Mouse (Mus musculus) neural tube, embryonic 13.5 days (tissue): ENCODE results near the gene Dnah14. TPM values are rescaled to one million over a fixed set of nuclear protein-coding genes. Genes with fewer than 3 reads are reported as not detected.

Experiments
- ATAC-seq: fragments of 200-750 bp; cut with Nextera tagmentation; 2 replicates; pipeline ENCODE4 v1.8.0; 2017; ENCODE audit warnings: low read depth, mild to moderate bottlenecking, moderate TSS enrichment, moderate library complexity
- H3K27ac ChIP-seq: fragments of 300-500 bp; sonication (generic); replicated peaks from 2 replicates; pipeline ENCODE4 v1.5.1; 2015; ENCODE audit warnings: moderate library complexity, mild to moderate bottlenecking, inconsistent platforms
- H3K27me3 ChIP-seq: fragments of 300-500 bp; sonication (generic); 2 replicates; pipeline ENCODE4 v1.6.1; 2015; ENCODE audit warnings: mild to moderate bottlenecking, inconsistent platforms
- H3K36me3 ChIP-seq: fragments of 300-500 bp; sonication (generic); 2 replicates; pipeline ENCODE4 v1.6.1; 2015; ENCODE audit warnings: mild to moderate bottlenecking, inconsistent platforms
- H3K4me1 ChIP-seq: fragments of 300-500 bp; sonication (generic); replicated peaks from 2 replicates; pipeline ENCODE4 v1.6.1; 2015; ENCODE audit warnings: inconsistent platforms
- H3K4me2 ChIP-seq: fragments of 300-500 bp; sonication (generic); 2 replicates; pipeline ENCODE4 v1.6.1; 2015; ENCODE audit warnings: inconsistent platforms, mild to moderate bottlenecking, moderate library complexity
- H3K4me3 ChIP-seq: fragments of 300-500 bp; sonication (generic); 2 replicates; pipeline ENCODE4 v1.5.1; 2015; ENCODE audit warnings: mild to moderate bottlenecking, inconsistent platforms
- H3K9ac ChIP-seq: fragments of 300-500 bp; sonication (generic); 2 replicates; pipeline ENCODE4 v1.6.1; 2015; ENCODE audit warnings: moderate library complexity, mild to moderate bottlenecking, inconsistent platforms
- H3K9me3 ChIP-seq: fragments of 300-500 bp; sonication (generic); 2 replicates; pipeline ENCODE4 v1.6.1; 2016; ENCODE audit warnings: inconsistent platforms
- WGBS: fragments of 180-500 bp; shearing (Covaris S2); methylation state at CpG from one replicate; pipeline ENCODE4 v1.1.7; 2015; 5-methylcytosine and 5-hydroxymethylcytosine counted together
- polyA plus RNA-seq: library from polyadenylated mRNA; unstranded; fragments of >200 nt; fragmentation: Nextera tagmentation; extraction: Ambion mirVana; gene quantifications from 2 replicates; pipeline ENCODE4 v1.2.1, GENCODE M21; 2015

Dnah14 gene
- polyA plus RNA-seq, 1 experiment from 2014 or later: 0.47 TPM

- no peaks in the 10 kb centered on the region for H3K9me3 ChIP-seq
- 46% methylated on average over 6 of the region's 6 CpGs for WGBS
- H3K27me3 ChIP-seq: no peaks in the 10 kb centered on the region
- ATAC-seq: no peak
- no peaks in the 10 kb centered on the region for H3K4me1 ChIP-seq
- no peak overlapping the region for H3K4me3 ChIP-seq
- no peak overlapping the region for H3K4me2 ChIP-seq
- H3K9ac ChIP-seq: no peak overlapping the region
- no peaks in the 10 kb centered on the region for H3K36me3 ChIP-seq
- no peak overlapping the region for H3K27ac ChIP-seq
These were observed 46.9 kb downstream of the Dnah14 start for GRCm38 (mm10) chr1:181623149-181623680.

DNA sequence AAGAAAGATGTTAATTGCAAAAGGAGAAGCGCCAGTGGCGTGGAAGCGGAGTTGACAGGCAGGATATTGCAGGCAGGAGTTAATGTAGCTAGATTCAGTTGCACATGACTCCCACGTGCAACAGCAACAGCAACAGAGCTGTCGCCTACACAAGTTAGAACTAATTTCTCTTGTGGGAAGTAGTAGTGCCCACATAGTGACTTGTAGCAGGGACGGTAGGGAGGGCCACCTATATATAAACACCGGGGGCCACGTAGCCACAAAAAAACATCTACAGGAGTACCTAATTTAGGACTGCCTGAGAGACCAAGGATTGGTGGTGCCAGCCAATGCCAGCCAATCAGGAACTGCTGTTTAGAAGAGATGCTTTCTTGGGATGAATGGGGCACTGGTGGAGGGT, 48.5 kb downstream of the Dnah14 start:
- Histone ChIP-seq H3K4me3 (no peak overlapping the region), H3K4me1 (no peaks in the 10 kb centered on the region), H3K27ac (no peak overlapping the region), H3K9ac (no peak overlapping the region), H3K9me3 (no peaks in the 10 kb centered on the region), H3K36me3 (no peaks in the 10 kb centered on the region), H3K27me3 (no peaks in the 10 kb centered on the region), H3K4me2 (no peak overlapping the region)
- WGBS: 93% methylated on average over 8 of the region's 8 CpGs
- no peak for ATAC-seq

DNA sequence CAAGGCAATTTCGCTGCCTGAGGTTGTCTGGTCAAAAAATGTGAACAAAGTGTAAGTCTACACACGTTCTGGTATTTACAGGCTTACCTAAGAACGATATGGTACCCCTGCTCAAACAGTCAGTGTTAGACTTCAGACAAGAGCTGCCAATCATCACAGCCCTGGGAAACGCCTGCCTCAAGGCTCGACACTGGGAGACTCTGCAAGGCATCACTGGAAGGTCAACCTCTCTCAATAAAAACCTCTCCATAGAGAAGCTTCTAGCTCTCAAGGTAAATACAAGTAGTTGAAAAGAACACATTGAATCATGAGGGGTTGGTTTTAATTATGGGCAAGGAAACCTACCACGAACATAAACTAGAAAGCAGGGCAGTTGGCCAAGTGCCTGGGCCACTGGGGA, 51.9 kb downstream of the Dnah14 start:
- H3K4me2 ChIP-seq: no peak overlapping the region
- H3K9ac ChIP-seq: no peak overlapping the region
- ATAC-seq: no peak
- H3K27ac ChIP-seq: no peak overlapping the region
- no peaks in the 10 kb centered on the region for H3K4me1 ChIP-seq
- no peaks in the 10 kb centered on the region for H3K9me3 ChIP-seq
- H3K4me3 ChIP-seq: no peak overlapping the region
- H3K27me3 ChIP-seq: no peaks in the 10 kb centered on the region
- WGBS: 75% methylated on average over 6 of the region's 6 CpGs
- H3K36me3 ChIP-seq: no peaks in the 10 kb centered on the region

GRCm38 (mm10) chr1:181631371-181631770, 55.0 kb downstream of the Dnah14 start:
- no peaks in the 10 kb centered on the region for H3K36me3 ChIP-seq
- WGBS: 82% methylated on average over 4 of the region's 4 CpGs
- H3K4me1 ChIP-seq: no peaks in the 10 kb centered on the region
- no peaks in the 10 kb centered on the region for H3K9me3 ChIP-seq
- no peak overlapping the region for H3K27ac ChIP-seq
- no peaks in the 10 kb centered on the region for H3K27me3 ChIP-seq
- H3K4me2 ChIP-seq: no peak overlapping the region
- no peak overlapping the region for H3K9ac ChIP-seq
- no peak overlapping the region for H3K4me3 ChIP-seq
- ATAC-seq: no peak

- Histone ChIP-seq H3K4me1 (no peaks in the 10 kb centered on the region), H3K4me2 (no peak overlapping the region), H3K9ac (no peak overlapping the region), H3K9me3 (no peaks in the 10 kb centered on the region), H3K36me3 (no peaks in the 10 kb centered on the region), H3K27ac (no peak overlapping the region), H3K27me3 (no peaks in the 10 kb centered on the region), H3K4me3 (no peak overlapping the region)
- no peak for ATAC-seq
- 77% methylated on average over 12 of the region's 12 CpGs for WGBS
These were observed 61.8 kb downstream of the Dnah14 start for GRCm38 (mm10) chr1:181637997-181638713.

- Histone ChIP-seq H3K9me3 (no peaks in the 10 kb centered on the region), H3K4me2 (no peak overlapping the region), H3K4me1 (no peaks in the 10 kb centered on the region), H3K27me3 (no peaks in the 10 kb centered on the region), H3K36me3 (no peaks in the 10 kb centered on the region), H3K9ac (no peak overlapping the region), H3K27ac (no peak overlapping the region), H3K4me3 (no peak overlapping the region)
- 88% methylated on average over 2 of the region's 2 CpGs for WGBS
- no peak for ATAC-seq
These were observed 64.0 kb downstream of the Dnah14 start for GRCm38 (mm10) chr1:181640383-181640782.

GRCm38 (mm10) chr1:181647467-181647866, 71.1 kb downstream of the Dnah14 start:
- no peak overlapping the region for H3K9ac ChIP-seq
- no peak for ATAC-seq
- H3K36me3 ChIP-seq: no peaks in the 10 kb centered on the region
- H3K4me3 ChIP-seq: no peak overlapping the region
- 58% methylated on average over 8 of the region's 8 CpGs for WGBS
- H3K4me1 ChIP-seq: no peaks in the 10 kb centered on the region
- no peak overlapping the region for H3K27ac ChIP-seq
- H3K4me2 ChIP-seq: no peak overlapping the region
- H3K27me3 ChIP-seq: no peaks in the 10 kb centered on the region
- no peaks in the 10 kb centered on the region for H3K9me3 ChIP-seq

DNA sequence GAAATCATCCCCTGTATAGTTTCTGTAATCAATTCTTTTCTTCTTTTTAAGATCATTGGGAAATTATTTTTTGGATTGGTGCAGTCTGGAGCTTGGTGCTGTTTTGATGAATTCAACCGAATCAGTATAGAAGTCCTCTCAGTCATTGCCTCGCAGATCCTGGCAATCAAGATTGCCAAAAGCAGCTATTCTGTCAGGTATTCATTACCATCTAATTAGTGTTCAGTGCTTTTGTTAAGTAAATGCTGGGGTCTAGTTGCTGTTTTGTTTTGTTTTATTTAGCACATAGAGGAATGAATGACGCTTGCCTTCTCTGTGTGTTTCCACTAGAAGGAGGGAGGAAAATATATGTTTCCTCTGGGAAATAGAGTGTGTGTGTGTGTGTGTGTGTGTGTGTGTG, 77.1 kb downstream of the Dnah14 start:
- ATAC-seq: no peak
- Histone ChIP-seq H3K27me3 (no peaks in the 10 kb centered on the region), H3K4me1 (peaks cover 8% of the 10 kb centered on the region; the same call in 1 of the 2 replicates), H3K36me3 (no peaks in the 10 kb centered on the region), H3K9me3 (no peaks in the 10 kb centered on the region), H3K4me3 (no peak overlapping the region), H3K9ac (no peak overlapping the region), H3K4me2 (no peak overlapping the region), H3K27ac (no peak overlapping the region)
- WGBS: 24% methylated on average over 3 of the region's 3 CpGs

GRCm38 (mm10) chr1:181656421-181656820, 80.1 kb downstream of the Dnah14 start:
- H3K27me3 ChIP-seq: no peaks in the 10 kb centered on the region
- H3K9ac ChIP-seq: no peak overlapping the region
- H3K4me2 ChIP-seq: no peak overlapping the region
- H3K9me3 ChIP-seq: no peaks in the 10 kb centered on the region
- no peak overlapping the region for H3K4me3 ChIP-seq
- H3K27ac ChIP-seq: no peak overlapping the region
- peaks cover 8% of the 10 kb centered on the region; the same call in 1 of the 2 replicates for H3K4me1 ChIP-seq
- ATAC-seq: no peak
- WGBS: 92% methylated on average over 5 of the region's 5 CpGs
- no peaks in the 10 kb centered on the region for H3K36me3 ChIP-seq

DNA sequence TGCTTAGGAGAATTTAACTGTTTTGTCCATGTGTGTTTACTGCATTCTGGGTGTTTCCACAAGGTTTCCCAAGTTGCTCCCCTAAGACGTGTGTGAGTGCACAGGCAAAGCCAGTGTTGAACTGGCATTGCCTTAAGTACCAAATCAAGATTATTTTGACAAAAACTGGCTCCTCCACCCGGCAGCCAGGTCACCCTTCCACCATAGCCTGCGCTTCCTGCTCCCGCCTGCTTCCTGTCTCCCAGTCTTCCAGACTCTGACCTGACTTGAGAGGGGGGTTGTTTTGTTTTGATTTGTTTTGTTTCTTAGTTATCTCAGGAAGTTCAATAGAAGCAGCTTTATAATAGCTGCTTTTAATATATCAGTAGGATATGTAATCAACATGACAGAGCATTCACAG, 90.4 kb downstream of the Dnah14 start:
- no peaks in the 10 kb centered on the region for H3K27me3 ChIP-seq
- H3K4me3 ChIP-seq: no peak overlapping the region
- no peaks in the 10 kb centered on the region for H3K4me1 ChIP-seq
- H3K27ac ChIP-seq: no peak overlapping the region
- no peaks in the 10 kb centered on the region for H3K36me3 ChIP-seq
- H3K9me3 ChIP-seq: no peaks in the 10 kb centered on the region
- ATAC-seq: no peak
- no peak overlapping the region for H3K4me2 ChIP-seq
- 69% methylated on average over 4 of the region's 4 CpGs for WGBS
- no peak overlapping the region for H3K9ac ChIP-seq

GRCm38 (mm10) chr1:181694729-181695498, 118.6 kb downstream of the Dnah14 start:
- H3K9ac ChIP-seq: no peak overlapping the region
- 65% methylated on average over 5 of the region's 5 CpGs for WGBS
- no peak overlapping the region for H3K4me2 ChIP-seq
- no peaks in the 10 kb centered on the region for H3K4me1 ChIP-seq
- no peaks in the 10 kb centered on the region for H3K9me3 ChIP-seq
- no peak for ATAC-seq
- no peak overlapping the region for H3K4me3 ChIP-seq
- H3K36me3 ChIP-seq: no peaks in the 10 kb centered on the region
- no peaks in the 10 kb centered on the region for H3K27me3 ChIP-seq
- no peak overlapping the region for H3K27ac ChIP-seq

DNA sequence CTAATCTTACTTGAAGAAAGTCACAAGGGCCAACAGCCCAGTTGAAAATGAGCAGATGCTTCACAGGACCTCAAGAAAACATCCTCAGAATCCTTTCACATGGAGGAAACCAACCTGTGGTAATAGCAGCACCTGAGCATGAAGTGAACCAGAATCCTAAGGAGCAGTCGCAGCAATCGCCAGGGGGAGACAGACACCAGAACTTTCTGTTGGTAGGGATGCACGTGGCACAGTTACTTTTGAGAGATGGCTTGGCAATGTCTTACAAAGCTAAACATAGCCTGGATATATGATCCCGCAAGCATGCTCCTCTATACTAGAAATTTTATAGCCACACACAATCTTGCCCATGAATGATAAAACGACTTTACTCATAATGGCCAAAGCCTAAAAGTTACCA, 152.3 kb downstream of the Dnah14 start:
- H3K27me3 ChIP-seq: no peaks in the 10 kb centered on the region
- no peaks in the 10 kb centered on the region for H3K9me3 ChIP-seq
- ATAC-seq: no peak
- no peaks in the 10 kb centered on the region for H3K36me3 ChIP-seq
- no peaks in the 10 kb centered on the region for H3K4me1 ChIP-seq
- no peak overlapping the region for H3K9ac ChIP-seq
- no peak overlapping the region for H3K4me3 ChIP-seq
- H3K27ac ChIP-seq: no peak overlapping the region
- WGBS: 71% methylated on average over 5 of the region's 5 CpGs
- no peak overlapping the region for H3K4me2 ChIP-seq
